Mouse (Mus musculus) bone marrow macrophage, adult 2 months (primary cell): ENCODE measurements at regions not wholly inside any gene's neighbourhood (a gene's known extent, or its start where the extent isn't known, plus 50 kb on each side); places are given as distances from the start of the nearest gene placed in this dataset.
"Not testable (repeated sequence)": the region's sequence is repeated elsewhere in the genome, so short reads cannot be mapped to it uniquely, and the experiment has no call there.

Experiments used
- CTCF ChIP-seq: IDR thresholded peaks from 2 replicates; pipeline ENCODE4 v1.5.1; 2012; ENCODE audit warnings: low read depth, mild to moderate bottlenecking, low read length, moderate library complexity
- POLR2A ChIP-seq: IDR thresholded peaks from 2 replicates; pipeline ENCODE4 v1.6.1; 2012; ENCODE audit warnings: mild to moderate bottlenecking, low read depth, low read length, borderline replicate concordance

- TF ChIP-seq CTCF, POLR2A: not testable (repeated sequence)
Observed at GRCm38 (mm10) chr6:84273907-84274306, 265.5 kb downstream of the Dysf start.
